Mouse (Mus musculus): Measurements from ENCODE around the gene Gm20604. TPM values are rescaled to one million over a fixed set of nuclear protein-coding genes. Genes with fewer than 3 reads are reported as not detected.

Gene Gm20604
- total and polyA plus RNA-seq, 2 experiments from 2014 or later: 29.7 to 54.5 TPM

GRCm38 (mm10) chr12:102740285-102740684 is 18.2 kb downstream of the Gm20604 start:
- 64% methylated on average over 3 of the region's 3 CpGs for WGBS
- Histone ChIP-seq H3K27me3 (ENCODE audit: insufficient read depth, low read length) (no peaks in the 10 kb centered on the region), H3K27ac (ENCODE audit: low read depth, low read length) (no peak overlapping the region), H3K36me3 (ENCODE audit: insufficient read depth, low read length) (no peaks in the 10 kb centered on the region; the same call in 1 of the 2 replicates), H3K4me2 (ENCODE audit: low read depth, low read length, poor library complexity, severe bottlenecking) (no peak overlapping the region), H3K9ac (replicated peaks; ENCODE audit: low read length, poor library complexity, severe bottlenecking) (no peak overlapping the region), H3K9me3 (ENCODE audit: low read length) (no peaks in the 10 kb centered on the region), H3K4me3 (ENCODE audit: low read depth, low read length) (no peak overlapping the region), H3K4me1 (ENCODE audit: insufficient read depth, low read length) (peaks cover 6% of the 10 kb centered on the region; the same call in 1 of the 2 replicates)
- DNase-seq (ENCODE audit: low spot score) (peak; percentile 36), ATAC-seq (ENCODE audit: low FRiP score) (no peak)
- peak; percentile 56 for TF ChIP-seq CTCF (IDR thresholded peaks at IDR 0.05)

GRCm38 (mm10) chr12:102739096-102739495 is 19.4 kb downstream of the Gm20604 start:
- WGBS: 82% methylated on average over 5 of the region's 5 CpGs
- TF ChIP-seq CTCF (IDR thresholded peaks at IDR 0.05): no peak
- no peaks in the 10 kb centered on the region for H3K9me3 ChIP-seq (ENCODE audit: low read length)

GRCm38 (mm10) chr12:102733381-102733780 is 25.1 kb downstream of the Gm20604 start:
- peaks cover 13% of the 10 kb centered on the region; the same call in 1 of the 2 replicates for H3K4me1 ChIP-seq (ENCODE audit: insufficient read depth, low read length)
- H3K9me3 ChIP-seq (ENCODE audit: low read length): no peaks in the 10 kb centered on the region
- no peaks in the 10 kb centered on the region for H3K27me3 ChIP-seq (ENCODE audit: insufficient read depth, low read length)
- H3K9ac ChIP-seq (replicated peaks; ENCODE audit: low read length, poor library complexity, severe bottlenecking): no peak overlapping the region
- H3K4me2 ChIP-seq (ENCODE audit: low read depth, low read length, poor library complexity, severe bottlenecking): no peak overlapping the region
- H3K4me3 ChIP-seq (ENCODE audit: low read depth, low read length): no peak overlapping the region
- 16% methylated on average over 4 of the region's 5 CpGs for WGBS
- ATAC-seq (ENCODE audit: low FRiP score) (no peak), DNase-seq (ENCODE audit: low spot score) (peak; percentile 64)
- no peak overlapping the region for H3K27ac ChIP-seq (ENCODE audit: low read depth, low read length)
- H3K36me3 ChIP-seq (ENCODE audit: insufficient read depth, low read length): no peaks in the 10 kb centered on the region; the same call in 1 of the 2 replicates
- TF ChIP-seq CTCF (IDR thresholded peaks at IDR 0.05): peak; percentile 73

More at GRCm38 (mm10) chr12:102739096-102739495, 19.4 kb downstream of the Gm20604 start:
- Histone ChIP-seq H3K9ac (replicated peaks; ENCODE audit: low read length, poor library complexity, severe bottlenecking) (no peak overlapping the region), H3K27ac (ENCODE audit: low read depth, low read length) (no peak overlapping the region), H3K27me3 (ENCODE audit: insufficient read depth, low read length) (no peaks in the 10 kb centered on the region), H3K36me3 (ENCODE audit: insufficient read depth, low read length) (no peaks in the 10 kb centered on the region; the same call in 1 of the 2 replicates), H3K4me3 (ENCODE audit: low read depth, low read length) (no peak overlapping the region), H3K4me1 (ENCODE audit: insufficient read depth, low read length) (peaks cover 6% of the 10 kb centered on the region; the same call in 1 of the 2 replicates), H3K4me2 (ENCODE audit: low read depth, low read length, poor library complexity, severe bottlenecking) (no peak overlapping the region)
- DNase-seq (ENCODE audit: low spot score): no peak
- no peak for ATAC-seq (ENCODE audit: low FRiP score)

DNA sequence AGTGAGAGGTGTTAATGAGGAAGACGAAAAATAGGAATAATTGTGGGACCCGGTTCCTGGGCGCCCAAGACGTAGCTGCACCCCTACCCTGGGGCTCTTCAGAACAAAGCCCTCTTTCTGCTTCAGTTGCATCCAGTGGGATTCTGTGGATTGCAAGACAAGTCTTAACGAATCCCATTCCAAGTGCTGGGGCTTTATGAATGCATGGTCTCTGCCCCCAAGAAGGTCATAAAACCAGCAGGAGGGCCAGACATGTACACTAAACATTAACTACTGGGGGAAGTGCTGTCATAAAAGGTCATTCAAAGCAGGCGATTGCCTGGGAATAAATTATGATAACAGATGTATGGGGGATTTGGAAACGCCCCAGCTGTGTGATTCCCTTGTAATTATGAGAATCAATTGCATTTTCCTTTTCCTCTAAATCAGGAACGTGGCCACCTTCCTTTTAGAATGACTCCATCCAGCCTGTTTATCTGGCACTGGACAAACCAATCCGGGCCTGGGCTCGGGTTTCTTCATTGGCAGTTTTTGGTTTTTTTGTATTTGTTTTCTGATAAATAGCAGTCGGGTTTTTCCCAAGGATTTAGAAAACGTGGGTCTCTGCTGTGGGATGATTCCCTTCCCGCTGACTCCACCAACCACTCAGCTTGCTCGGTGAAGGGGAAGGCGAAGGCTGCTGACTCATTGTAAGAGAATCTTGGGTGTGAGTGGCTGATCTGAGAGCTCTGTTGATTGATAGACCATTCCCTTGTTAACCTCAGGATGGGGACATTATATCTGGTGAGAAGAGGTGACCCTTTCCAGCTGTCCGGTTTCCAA is 27.5 kb downstream of the Gm20604 start:
- WGBS: 40% methylated on average over 16 of the region's 16 CpGs
- Histone ChIP-seq H3K36me3 (ENCODE audit: insufficient read depth, low read length) (no peaks in the 10 kb centered on the region), H3K9me3 (ENCODE audit: low read length) (no peaks in the 10 kb centered on the region), H3K27ac (ENCODE audit: low read depth, low read length) (peak overlapping the region; percentile 77), H3K4me3 (ENCODE audit: low read depth, low read length) (no peak overlapping the region), H3K4me1 (ENCODE audit: insufficient read depth, low read length) (peaks cover 13% of the 10 kb centered on the region; the same call in 1 of the 2 replicates), H3K9ac (replicated peaks; ENCODE audit: low read length, poor library complexity, severe bottlenecking) (no peak overlapping the region), H3K4me2 (ENCODE audit: low read depth, low read length, poor library complexity, severe bottlenecking) (peak overlapping the region; percentile 32), H3K27me3 (ENCODE audit: insufficient read depth, low read length) (no peaks in the 10 kb centered on the region)
- DNase-seq (ENCODE audit: low spot score): peak; percentile 32
- ATAC-seq (ENCODE audit: low FRiP score): peak; percentile 18; the same call in 1 of the 2 replicates
- TF ChIP-seq CTCF (IDR thresholded peaks at IDR 0.05): no peak

GRCm38 (mm10) chr12:102729855-102730797 is 28.3 kb downstream of the Gm20604 start:
- Histone ChIP-seq H3K36me3 (ENCODE audit: insufficient read depth, low read length) (no peaks in the 10 kb centered on the region), H3K9me3 (ENCODE audit: low read length) (no peaks in the 10 kb centered on the region), H3K9ac (replicated peaks; ENCODE audit: low read length, poor library complexity, severe bottlenecking) (no peak overlapping the region), H3K27ac (ENCODE audit: low read depth, low read length) (peak overlapping the region; percentile 77), H3K4me2 (ENCODE audit: low read depth, low read length, poor library complexity, severe bottlenecking) (peak overlapping the region; percentile 32), H3K27me3 (ENCODE audit: insufficient read depth, low read length) (no peaks in the 10 kb centered on the region), H3K4me1 (ENCODE audit: insufficient read depth, low read length) (peaks cover 13% of the 10 kb centered on the region; the same call in 1 of the 2 replicates), H3K4me3 (ENCODE audit: low read depth, low read length) (no peak overlapping the region)
- 33% methylated on average over 25 of the region's 26 CpGs for WGBS
- DNase-seq (ENCODE audit: low spot score) (peak; percentile 95), ATAC-seq (ENCODE audit: low FRiP score) (peak; percentile 96)
- TF ChIP-seq CTCF (IDR thresholded peaks at IDR 0.05): no peak

All from midbrain, postnatal 0 days (tissue).